Mouse (Mus musculus): ENCODE data around the gene Gm20741. TPM values are rescaled to one million over a fixed set of nuclear protein-coding genes. Genes with fewer than 3 reads are reported as not detected.

Gm20741 gene
- polyA plus RNA-seq, 1 experiment, result not detected

- no peak for DNase-seq (ENCODE audit: low read depth in 1 of 2, low spot score in 2 of 2)
- no peaks in the 10 kb centered on the region for H3K4me1 ChIP-seq (ENCODE audit: control insufficient read depth, insufficient read depth, insufficient read length)
- no peaks in the 10 kb centered on the region for H3K36me3 ChIP-seq (ENCODE audit: control insufficient read depth, insufficient read depth, low read length)
- no peak within 1 kb of the TSS for H3K4me3 ChIP-seq (ENCODE audit: extremely low read depth, insufficient read depth, insufficient read length)
- TF ChIP-seq POLR2A (IDR thresholded peaks at IDR 0.05; ENCODE audit: low read depth, low read length), result no peak
- no peak for TF ChIP-seq CTCF (IDR thresholded peaks at IDR 0.05; ENCODE audit: extremely low read depth, insufficient read depth, insufficient read length, insufficient replicate concordance)
- H3K27ac ChIP-seq (ENCODE audit: insufficient read depth, low read length), result no peak within 1 kb of the TSS
- H3K27me3 ChIP-seq (ENCODE audit: control insufficient read depth, insufficient read depth, low read length), result no peaks in the 10 kb centered on the region
- WGBS, result 65% methylated on average over 3 of the region's 3 CpGs
Measured at GRCm38 (mm10) chr16:88820066-88820465, 8.0 kb upstream of the Gm20741 start, which contains the start of gene Krtap15. TSS of gene Krtap15 (plus strand) at chr16:88820215.

GRCm38 (mm10) chr16:88786786-88787185 is 25.2 kb downstream of the Gm20741 start:
- H3K36me3 ChIP-seq (ENCODE audit: control insufficient read depth, insufficient read depth, low read length), result no peaks in the 10 kb centered on the region
- TF ChIP-seq POLR2A (IDR thresholded peaks at IDR 0.05; ENCODE audit: low read depth, low read length), result no peak
- no peak for TF ChIP-seq CTCF (IDR thresholded peaks at IDR 0.05; ENCODE audit: extremely low read depth, insufficient read depth, insufficient read length, insufficient replicate concordance)
- H3K4me1 ChIP-seq (ENCODE audit: control insufficient read depth, insufficient read depth, insufficient read length), result no peaks in the 10 kb centered on the region
- no peak overlapping the region for H3K4me3 ChIP-seq (ENCODE audit: extremely low read depth, insufficient read depth, insufficient read length)
- 75% methylated on average over 2 of the region's 2 CpGs for WGBS
- H3K27me3 ChIP-seq (ENCODE audit: control insufficient read depth, insufficient read depth, low read length), result no peaks in the 10 kb centered on the region
- no peak for DNase-seq (ENCODE audit: low read depth in 1 of 2, low spot score in 2 of 2)
- H3K27ac ChIP-seq (ENCODE audit: insufficient read depth, low read length), result no peak overlapping the region

- Histone ChIP-seq H3K4me1 (ENCODE audit: control insufficient read depth, insufficient read depth, insufficient read length) (no peaks in the 10 kb centered on the region), H3K4me3 (ENCODE audit: extremely low read depth, insufficient read depth, insufficient read length) (no peak within 1 kb of the TSS), H3K36me3 (ENCODE audit: control insufficient read depth, insufficient read depth, low read length) (no peaks in the 10 kb centered on the region), H3K27me3 (ENCODE audit: control insufficient read depth, insufficient read depth, low read length) (no peaks in the 10 kb centered on the region), H3K27ac (ENCODE audit: insufficient read depth, low read length) (no peak within 1 kb of the TSS)
- 86% methylated on average over 6 of the region's 6 CpGs for WGBS
- no peak for DNase-seq (ENCODE audit: low read depth in 1 of 2, low spot score in 2 of 2)
- TF ChIP-seq POLR2A (IDR thresholded peaks at IDR 0.05; ENCODE audit: low read depth, low read length) (no peak), CTCF (IDR thresholded peaks at IDR 0.05; ENCODE audit: extremely low read depth, insufficient read depth, insufficient read length, insufficient replicate concordance) (no peak)
Measured at GRCm38 (mm10) chr16:88777596-88777995, 34.4 kb downstream of the Gm20741 start, which contains the start of gene Gm5965. TSS of gene Gm5965 (plus strand) at chr16:88777896.

GRCm38 (mm10) chr16:88774106-88774505 is 37.9 kb downstream of the Gm20741 start, which contains the start of gene 2310057N15Rik:
TSS of gene 2310057N15Rik (minus strand) at chr16:88774206.
- 82% methylated on average over 2 of the region's 2 CpGs for WGBS
- H3K27me3 ChIP-seq (ENCODE audit: control insufficient read depth, insufficient read depth, low read length), result no peaks in the 10 kb centered on the region
- TF ChIP-seq CTCF (IDR thresholded peaks at IDR 0.05; ENCODE audit: extremely low read depth, insufficient read depth, insufficient read length, insufficient replicate concordance), result no peak
- no peak for TF ChIP-seq POLR2A (IDR thresholded peaks at IDR 0.05; ENCODE audit: low read depth, low read length)
- H3K4me1 ChIP-seq (ENCODE audit: control insufficient read depth, insufficient read depth, insufficient read length), result no peaks in the 10 kb centered on the region
- H3K36me3 ChIP-seq (ENCODE audit: control insufficient read depth, insufficient read depth, low read length), result no peaks in the 10 kb centered on the region
- H3K27ac ChIP-seq (ENCODE audit: insufficient read depth, low read length), result no peak within 1 kb of the TSS
- no peak for DNase-seq (ENCODE audit: low read depth in 1 of 2, low spot score in 2 of 2)
- H3K4me3 ChIP-seq (ENCODE audit: extremely low read depth, insufficient read depth, insufficient read length), result no peak within 1 kb of the TSS

Other genes with a start within 250 kb of the Gm20741 start
- gene Cldn8, start 249.0 kb downstream of the Gm20741 start, polyA plus RNA-seq (2012; rRNA removed), result 0.08 and 0.09 TPM in 2 replicates
- not detected in 2 replicates for gene Krtap24-1, start 199.9 kb downstream of the Gm20741 start, polyA plus RNA-seq (2012; rRNA removed)
- not detected in 2 replicates for gene 2310079G19Rik, start 184.6 kb downstream of the Gm20741 start, polyA plus RNA-seq (2012; rRNA removed)
- gene Krtap26-1, start 164.4 kb downstream of the Gm20741 start, polyA plus RNA-seq (2012; rRNA removed), result not detected in 2 replicates
- gene Krtap27-1, start 140.5 kb downstream of the Gm20741 start, polyA plus RNA-seq (2012; rRNA removed), result not detected in 2 replicates
- gene 2310061N02Rik, start 104.3 kb downstream of the Gm20741 start, polyA plus RNA-seq (2012; rRNA removed), result not detected in 2 replicates
- gene Krtap13-1, start 83.4 kb downstream of the Gm20741 start, polyA plus RNA-seq (2012; rRNA removed), result not detected in 2 replicates
- not detected in 2 replicates for gene Krtap13, start 60.6 kb downstream of the Gm20741 start, polyA plus RNA-seq (2012; rRNA removed)
- not detected in 2 replicates for gene 2310034C09Rik, start 53.4 kb downstream of the Gm20741 start, polyA plus RNA-seq (2012; rRNA removed)
- gene 2310057N15Rik, start 38.0 kb downstream of the Gm20741 start, polyA plus RNA-seq (2012; rRNA removed), result not detected in 2 replicates
- gene Gm5965, start 34.3 kb downstream of the Gm20741 start, polyA plus RNA-seq (2012; rRNA removed), result not detected in 2 replicates
- not detected in 2 replicates for gene Krtap15, start 8.0 kb upstream of the Gm20741 start, polyA plus RNA-seq (2012; rRNA removed)
- not detected in 2 replicates for gene Krtap14, start 13.9 kb upstream of the Gm20741 start, polyA plus RNA-seq (2012; rRNA removed)
- gene Krtap19-1, start 57.2 kb upstream of the Gm20741 start, polyA plus RNA-seq (2012; rRNA removed), result not detected in 2 replicates
- gene Krtap19-2, start 62.0 kb upstream of the Gm20741 start, polyA plus RNA-seq (2012; rRNA removed), result not detected in 2 replicates
- not detected in 2 replicates for gene Krtap19-3, start 65.8 kb upstream of the Gm20741 start, polyA plus RNA-seq (2012; rRNA removed)
- not detected in 2 replicates for gene Krtap19-4, start 72.9 kb upstream of the Gm20741 start, polyA plus RNA-seq (2012; rRNA removed)
- not detected in 2 replicates for gene Krtap19-5, start 84.2 kb upstream of the Gm20741 start, polyA plus RNA-seq (2012; rRNA removed)
- gene Krtap19-9b, start 120.0 kb upstream of the Gm20741 start, polyA plus RNA-seq (2012; rRNA removed), result not detected in 2 replicates
- gene Krtap16-3, start 150.7 kb upstream of the Gm20741 start, polyA plus RNA-seq (2012; rRNA removed), result not detected in 2 replicates
- gene Krtap22-2, start 198.5 kb upstream of the Gm20741 start, polyA plus RNA-seq (2012; rRNA removed), result not detected in 2 replicates
- gene Gm10229, start 203.1 kb upstream of the Gm20741 start, polyA plus RNA-seq (2012; rRNA removed), result not detected in 2 replicates
- not detected in 2 replicates for gene Krtap6-1, start 219.5 kb upstream of the Gm20741 start, polyA plus RNA-seq (2012; rRNA removed)
- not detected in 2 replicates for gene Gm10228, start 229.3 kb upstream of the Gm20741 start, polyA plus RNA-seq (2012; rRNA removed)
- not detected in 2 replicates for gene Krtap6-5, start 235.7 kb upstream of the Gm20741 start, polyA plus RNA-seq (2012; rRNA removed)

All from spleen, adult 2 months (tissue).